Mouse (Mus musculus) liver, embryonic 14.5 days (tissue): ENCODE measurements around the gene Mkrn3.

Experiments
- CTCF ChIP-seq: IDR thresholded peaks from 2 replicates; pipeline ENCODE4 v1.5.1; 2016; ENCODE audit warnings: antibody characterized with exemption, low read depth, control low read depth
- EP300 ChIP-seq: IDR thresholded peaks from 2 replicates; pipeline ENCODE4 v1.6.1; 2016; ENCODE audit warnings: antibody characterized with exemption, low read depth

- TF ChIP-seq CTCF: no peak
- no peak for TF ChIP-seq EP300
These were observed 12.1 kb downstream of the Mkrn3 start for GRCm38 (mm10) chr7:62407803-62408202.
